Mouse (Mus musculus) myocyte (in vitro differentiated cells): ENCODE data around the gene Cacna1f.

Experiments
- CEBPB ChIP-seq: IDR thresholded peaks from 2 replicates; pipeline ENCODE4 v1.6.1; 2011; ENCODE audit warnings: mild to moderate bottlenecking, moderate library complexity; ENCODE audit not compliant: poor library complexity, insufficient read depth, severe bottlenecking
- POLR2A ChIP-seq: IDR thresholded peaks from one replicate; pipeline ENCODE4 v1.6.1; 2011; ENCODE audit warnings: low read depth, mild to moderate bottlenecking, control low read depth, moderate library complexity; ENCODE audit not compliant: insufficient read length
- TCF12 ChIP-seq: IDR thresholded peaks from one replicate; pipeline ENCODE4 v1.6.1; 2011; ENCODE audit warnings: mild to moderate bottlenecking, control low read depth; ENCODE audit not compliant: poor library complexity, insufficient read depth, severe bottlenecking

GRCm38 (mm10) chrX:7662936-7663335, 56.1 kb downstream of the Cacna1f start:
- TF ChIP-seq POLR2A = no peak
- no peak for TF ChIP-seq CEBPB
- TF ChIP-seq TCF12 = no peak
